Mouse (Mus musculus): ENCODE results near the gene Fam3b. TPM values are rescaled to one million over a fixed set of nuclear protein-coding genes. Genes with fewer than 3 reads are reported as not detected.

Fam3b gene
- polyA plus RNA-seq, 1 experiment = not detected

- no peak for DNase-seq (ENCODE audit: low read depth in 1 of 2, low spot score in 2 of 2)
- no peaks in the 10 kb centered on the region for H3K36me3 ChIP-seq (ENCODE audit: control insufficient read depth, insufficient read depth, low read length)
- no peak overlapping the region for H3K4me3 ChIP-seq (ENCODE audit: extremely low read depth, insufficient read depth, insufficient read length)
- TF ChIP-seq CTCF (IDR thresholded peaks at IDR 0.05; ENCODE audit: extremely low read depth, insufficient read depth, insufficient read length, insufficient replicate concordance) (no peak), POLR2A (IDR thresholded peaks at IDR 0.05; ENCODE audit: low read depth, low read length) (no peak)
- no peaks in the 10 kb centered on the region for H3K27me3 ChIP-seq (ENCODE audit: control insufficient read depth, insufficient read depth, low read length)
- no peak overlapping the region for H3K27ac ChIP-seq (ENCODE audit: insufficient read depth, low read length)
- H3K4me1 ChIP-seq (ENCODE audit: control insufficient read depth, insufficient read depth, insufficient read length) = no peaks in the 10 kb centered on the region
- WGBS = 33% methylated on average over 4 of the region's 4 CpGs
These were observed 83.3 kb downstream of the Fam3b start for GRCm38 (mm10) chr16:97431328-97431727.

GRCm38 (mm10) chr16:97430091-97430490, 84.5 kb downstream of the Fam3b start:
- TF ChIP-seq CTCF (IDR thresholded peaks at IDR 0.05; ENCODE audit: extremely low read depth, insufficient read depth, insufficient read length, insufficient replicate concordance) (no peak), POLR2A (IDR thresholded peaks at IDR 0.05; ENCODE audit: low read depth, low read length) (no peak)
- Histone ChIP-seq H3K4me1 (ENCODE audit: control insufficient read depth, insufficient read depth, insufficient read length) (no peaks in the 10 kb centered on the region), H3K4me3 (ENCODE audit: extremely low read depth, insufficient read depth, insufficient read length) (no peak overlapping the region), H3K27ac (ENCODE audit: insufficient read depth, low read length) (no peak overlapping the region), H3K27me3 (ENCODE audit: control insufficient read depth, insufficient read depth, low read length) (no peaks in the 10 kb centered on the region), H3K36me3 (ENCODE audit: control insufficient read depth, insufficient read depth, low read length) (no peaks in the 10 kb centered on the region)
- 89% methylated on average over 4 of the region's 4 CpGs for WGBS
- DNase-seq (ENCODE audit: low read depth in 1 of 2, low spot score in 2 of 2) = no peak

GRCm38 (mm10) chr16:97428026-97428425, 86.6 kb downstream of the Fam3b start:
- WGBS = 81% methylated on average over 3 of the region's 3 CpGs
- Histone ChIP-seq H3K36me3 (ENCODE audit: control insufficient read depth, insufficient read depth, low read length) (no peaks in the 10 kb centered on the region), H3K4me1 (ENCODE audit: control insufficient read depth, insufficient read depth, insufficient read length) (no peaks in the 10 kb centered on the region), H3K27me3 (ENCODE audit: control insufficient read depth, insufficient read depth, low read length) (no peaks in the 10 kb centered on the region), H3K4me3 (ENCODE audit: extremely low read depth, insufficient read depth, insufficient read length) (no peak overlapping the region), H3K27ac (ENCODE audit: insufficient read depth, low read length) (no peak overlapping the region)
- TF ChIP-seq CTCF (IDR thresholded peaks at IDR 0.05; ENCODE audit: extremely low read depth, insufficient read depth, insufficient read length, insufficient replicate concordance) (no peak), POLR2A (IDR thresholded peaks at IDR 0.05; ENCODE audit: low read depth, low read length) (no peak)
- no peak for DNase-seq (ENCODE audit: low read depth in 1 of 2, low spot score in 2 of 2)

GRCm38 (mm10) chr16:97423627-97424026, 91.0 kb downstream of the Fam3b start:
- H3K27ac ChIP-seq (ENCODE audit: insufficient read depth, low read length) = no peak overlapping the region
- WGBS = 84% methylated on average over 1 of the region's 1 CpGs
- H3K4me3 ChIP-seq (ENCODE audit: extremely low read depth, insufficient read depth, insufficient read length) = no peak overlapping the region
- no peak for TF ChIP-seq POLR2A (IDR thresholded peaks at IDR 0.05; ENCODE audit: low read depth, low read length)
- no peak for TF ChIP-seq CTCF (IDR thresholded peaks at IDR 0.05; ENCODE audit: extremely low read depth, insufficient read depth, insufficient read length, insufficient replicate concordance)
- H3K36me3 ChIP-seq (ENCODE audit: control insufficient read depth, insufficient read depth, low read length) = no peaks in the 10 kb centered on the region
- H3K4me1 ChIP-seq (ENCODE audit: control insufficient read depth, insufficient read depth, insufficient read length) = no peaks in the 10 kb centered on the region
- H3K27me3 ChIP-seq (ENCODE audit: control insufficient read depth, insufficient read depth, low read length) = no peaks in the 10 kb centered on the region
- DNase-seq (ENCODE audit: low read depth in 1 of 2, low spot score in 2 of 2) = no peak

- DNase-seq (ENCODE audit: low read depth in 1 of 2, low spot score in 2 of 2) = no peak
- H3K4me1 ChIP-seq (ENCODE audit: control insufficient read depth, insufficient read depth, insufficient read length) = no peaks in the 10 kb centered on the region
- TF ChIP-seq POLR2A (IDR thresholded peaks at IDR 0.05; ENCODE audit: low read depth, low read length) = no peak
- no peak for TF ChIP-seq CTCF (IDR thresholded peaks at IDR 0.05; ENCODE audit: extremely low read depth, insufficient read depth, insufficient read length, insufficient replicate concordance)
- no peak overlapping the region for H3K4me3 ChIP-seq (ENCODE audit: extremely low read depth, insufficient read depth, insufficient read length)
- no peaks in the 10 kb centered on the region for H3K36me3 ChIP-seq (ENCODE audit: control insufficient read depth, insufficient read depth, low read length)
- H3K27me3 ChIP-seq (ENCODE audit: control insufficient read depth, insufficient read depth, low read length) = no peaks in the 10 kb centered on the region
- WGBS = 83% methylated on average over 6 of the region's 6 CpGs
- no peak overlapping the region for H3K27ac ChIP-seq (ENCODE audit: insufficient read depth, low read length)
These were observed 92.9 kb downstream of the Fam3b start for GRCm38 (mm10) chr16:97421671-97422070.

Other genes with a start within 250 kb of the Fam3b start
- gene Bace2, start 158.1 kb downstream of the Fam3b start, polyA plus RNA-seq (2012; rRNA removed) = 2.4 and 2.5 TPM in 2 replicates
- 4.2 and 4.4 TPM in 2 replicates for gene Mx1, start 51.9 kb downstream of the Fam3b start, polyA plus RNA-seq (2012; rRNA removed)
- gene Tmprss2, start 96.4 kb upstream of the Fam3b start, polyA plus RNA-seq (2012; rRNA removed) = 0.12 and 0.13 TPM in 2 replicates
- gene Ripk4, start 249.0 kb upstream of the Fam3b start, polyA plus RNA-seq (2012; rRNA removed) = 0.15 and 0.19 TPM in 2 replicates